Mouse (Mus musculus) forebrain, embryonic 12.5 days (tissue): ENCODE measurements around the gene Mmp19. TPM values are rescaled to one million over a fixed set of nuclear protein-coding genes. Genes with fewer than 3 reads are reported as not detected.

ENCODE experiments used
- ATAC-seq: fragments of 200-750 bp; cut with Nextera tagmentation; 2 replicates; pipeline ENCODE4 v1.8.0; 2017; ENCODE audit warnings: moderate TSS enrichment; ENCODE audit not compliant: low FRiP score
- H3K27ac ChIP-seq: fragments of 300-500 bp; sonication (generic); 2 replicates; pipeline ENCODE4 v1.5.1; 2016; ENCODE audit warnings: mild to moderate bottlenecking
- H3K27me3 ChIP-seq: fragments of 300-500 bp; sonication (generic); 2 replicates; pipeline ENCODE4 v1.6.1; 2016; ENCODE audit warnings: mild to moderate bottlenecking
- H3K36me3 ChIP-seq: fragments of 300-500 bp; sonication (generic); replicated peaks from 2 replicates; pipeline ENCODE4 v1.6.1; 2016; ENCODE audit warnings: mild to moderate bottlenecking
- H3K4me1 ChIP-seq: fragments of 300-500 bp; sonication (generic); 2 replicates; pipeline ENCODE4 v1.6.1; 2016
- H3K4me2 ChIP-seq: fragments of 300-500 bp; sonication (generic); 2 replicates; pipeline ENCODE4 v1.6.1; 2016; ENCODE audit warnings: mild to moderate bottlenecking, moderate library complexity
- H3K4me3 ChIP-seq: fragments of 300-500 bp; sonication (generic); replicated peaks from 2 replicates; pipeline ENCODE4 v1.5.1; 2016; ENCODE audit warnings: mild to moderate bottlenecking
- H3K9ac ChIP-seq: fragments of 300-500 bp; sonication (generic); 2 replicates; pipeline ENCODE4 v1.6.1; 2016; ENCODE audit warnings: mild to moderate bottlenecking
- H3K9me3 ChIP-seq: fragments of 300-500 bp; sonication (generic); 2 replicates; pipeline ENCODE4 v1.6.1; 2016
- WGBS: fragments of 180-500 bp; shearing (Covaris S2); methylation state at CpG from one replicate; pipeline ENCODE4 v1.1.7; 2016; 5-methylcytosine and 5-hydroxymethylcytosine counted together
- polyA plus RNA-seq: library from polyadenylated mRNA; unstranded; fragments of >200 nt; fragmentation: Nextera tagmentation; extraction: Ambion mirVana; gene quantifications from 2 replicates; pipeline ENCODE4 v1.2.1, GENCODE M21; 2016

Mmp19 gene
- polyA plus RNA-seq = 0.40 and 0.60 TPM in 2 replicates

- Histone ChIP-seq H3K9me3 (no peaks in the 10 kb centered on the region), H3K27ac (no peak within 1 kb of the TSS), H3K27me3 (no peaks in the 10 kb centered on the region), H3K4me1 (no peaks in the 10 kb centered on the region), H3K4me3 (no peak within 1 kb of the TSS), H3K4me2 (no peak within 1 kb of the TSS), H3K9ac (no peak within 1 kb of the TSS), H3K36me3 (no peaks in the 10 kb centered on the region)
- 64% methylated on average over 7 of the region's 7 CpGs for WGBS
- ATAC-seq = no peak
Measured at GRCm38 (mm10) chr10:128790398-128791124, at the start of gene Mmp19. Gene Mmp19 (plus strand): TSS chr10:128790910.

- Histone ChIP-seq H3K9me3 (no peaks in the 10 kb centered on the region), H3K9ac (no peak overlapping the region), H3K4me2 (peak overlapping the region; percentile 93; the same call in 1 of the 2 replicates), H3K27me3 (peaks cover 49% of the 10 kb centered on the region), H3K4me1 (peaks cover 14% of the 10 kb centered on the region), H3K36me3 (no peaks in the 10 kb centered on the region), H3K4me3 (no peak overlapping the region), H3K27ac (no peak overlapping the region)
- ATAC-seq = no peak
- 50% methylated on average over 4 of the region's 4 CpGs for WGBS
Measured at GRCm38 (mm10) chr10:128742616-128743015, 48.1 kb upstream of the Mmp19 start.

GRCm38 (mm10) chr10:128743235-128743634, 47.5 kb upstream of the Mmp19 start:
- H3K4me2 ChIP-seq = peak overlapping the region; percentile 93
- 0 out of 2 replicates have a peak overlapping the region, but pooled peaks have one; percentile 74 for H3K9ac ChIP-seq
- H3K27me3 ChIP-seq = peaks cover 49% of the 10 kb centered on the region
- H3K27ac ChIP-seq = no peak overlapping the region
- no peaks in the 10 kb centered on the region for H3K36me3 ChIP-seq
- ATAC-seq = no peak
- no peaks in the 10 kb centered on the region for H3K9me3 ChIP-seq
- H3K4me3 ChIP-seq = peak overlapping the region; percentile 58
- WGBS = 8% methylated on average over 7 of the region's 7 CpGs
- peaks cover 14% of the 10 kb centered on the region for H3K4me1 ChIP-seq

- Histone ChIP-seq H3K27ac (no peak overlapping the region), H3K4me2 (peak overlapping the region; percentile 93), H3K4me1 (peaks cover 14% of the 10 kb centered on the region), H3K9ac (peak overlapping the region; percentile 74), H3K36me3 (no peaks in the 10 kb centered on the region), H3K4me3 (peak overlapping the region; percentile 58), H3K9me3 (no peaks in the 10 kb centered on the region), H3K27me3 (peaks cover 49% of the 10 kb centered on the region)
- no peak for ATAC-seq
- under 1% methylated on average over 34 of the region's 37 CpGs for WGBS
Measured at GRCm38 (mm10) chr10:128743791-128744191, 46.9 kb upstream of the Mmp19 start.

GRCm38 (mm10) chr10:128744211-128744610, 46.5 kb upstream of the Mmp19 start:
- Histone ChIP-seq H3K4me2 (peak overlapping the region; percentile 93), H3K4me3 (peak overlapping the region; percentile 58), H3K4me1 (peaks cover 19% of the 10 kb centered on the region), H3K9me3 (no peaks in the 10 kb centered on the region), H3K9ac (peak overlapping the region; percentile 74), H3K27ac (no peak overlapping the region), H3K36me3 (no peaks in the 10 kb centered on the region), H3K27me3 (peaks cover 49% of the 10 kb centered on the region)
- WGBS = 8% methylated on average over 8 of the region's 8 CpGs
- ATAC-seq = no peak

- WGBS = 23% methylated on average over 18 of the region's 18 CpGs
- H3K9me3 ChIP-seq = no peaks in the 10 kb centered on the region
- peak within 1 kb of the TSS; percentile 58 for H3K4me3 ChIP-seq
- H3K36me3 ChIP-seq = no peaks in the 10 kb centered on the region
- no peak within 1 kb of the TSS for H3K27ac ChIP-seq
- no peak for ATAC-seq
- H3K9ac ChIP-seq = peak within 1 kb of the TSS; percentile 74
- peaks cover 26% of the 10 kb centered on the region for H3K4me1 ChIP-seq
- peaks cover 49% of the 10 kb centered on the region for H3K27me3 ChIP-seq
- peak within 1 kb of the TSS; percentile 93 for H3K4me2 ChIP-seq
Measured at GRCm38 (mm10) chr10:128744680-128745601, 45.8 kb upstream of the Mmp19 start, which contains the start of gene Dgka. Gene Dgka (minus strand): TSS chr10:128744855.

GRCm38 (mm10) chr10:128745946-128746613, 44.6 kb upstream of the Mmp19 start:
- Histone ChIP-seq H3K4me3 (no peak overlapping the region), H3K4me2 (no peak overlapping the region), H3K27me3 (peaks cover 44% of the 10 kb centered on the region), H3K36me3 (no peaks in the 10 kb centered on the region; the same call in 1 of the 2 replicates), H3K9ac (no peak overlapping the region), H3K4me1 (peaks cover 29% of the 10 kb centered on the region), H3K9me3 (no peaks in the 10 kb centered on the region), H3K27ac (no peak overlapping the region)
- ATAC-seq = no peak
- 92% methylated on average over 10 of the region's 10 CpGs for WGBS

- H3K4me3 ChIP-seq = peak overlapping the region; percentile 76
- H3K36me3 ChIP-seq = no peaks in the 10 kb centered on the region; the same call in 1 of the 2 replicates
- H3K27me3 ChIP-seq = peaks cover 40% of the 10 kb centered on the region
- peaks cover 29% of the 10 kb centered on the region for H3K4me1 ChIP-seq
- H3K27ac ChIP-seq = peak overlapping the region; percentile 92
- WGBS = 37% methylated on average over 9 of the region's 9 CpGs
- H3K9ac ChIP-seq = peak overlapping the region; percentile 80
- peak overlapping the region; percentile 89 for H3K4me2 ChIP-seq
- H3K9me3 ChIP-seq = no peaks in the 10 kb centered on the region
- ATAC-seq = no peak
Measured at GRCm38 (mm10) chr10:128746972-128747645, 43.6 kb upstream of the Mmp19 start.

- H3K9ac ChIP-seq = peak within 1 kb of the TSS; percentile 80
- H3K4me3 ChIP-seq = peak within 1 kb of the TSS; percentile 76
- no peaks in the 10 kb centered on the region for H3K9me3 ChIP-seq
- ATAC-seq = peak; percentile 49
- H3K27me3 ChIP-seq = peaks cover 34% of the 10 kb centered on the region
- peak within 1 kb of the TSS; percentile 92 for H3K27ac ChIP-seq
- WGBS = 1% methylated on average over 36 of the region's 36 CpGs
- H3K4me1 ChIP-seq = peaks cover 29% of the 10 kb centered on the region
- peaks cover 6% of the 10 kb centered on the region for H3K36me3 ChIP-seq
- H3K4me2 ChIP-seq = peak within 1 kb of the TSS; percentile 89
Measured at GRCm38 (mm10) chr10:128747646-128748251, 43.0 kb upstream of the Mmp19 start, which contains the start of gene Pym1. Gene Pym1 (plus strand): TSS chr10:128747889.

- Histone ChIP-seq H3K27me3 (peaks cover 28% of the 10 kb centered on the region), H3K36me3 (peaks cover 12% of the 10 kb centered on the region), H3K9ac (peak overlapping the region; percentile 80), H3K4me2 (peak overlapping the region; percentile 89), H3K4me1 (peaks cover 26% of the 10 kb centered on the region), H3K27ac (peak overlapping the region; percentile 92), H3K9me3 (no peaks in the 10 kb centered on the region), H3K4me3 (peak overlapping the region; percentile 76)
- ATAC-seq = peak; percentile 95
- under 1% methylated on average over 37 of the region's 37 CpGs for WGBS
Measured at GRCm38 (mm10) chr10:128748252-128748864, 42.4 kb upstream of the Mmp19 start.

GRCm38 (mm10) chr10:128772895-128773294, 17.8 kb upstream of the Mmp19 start:
- H3K9me3 ChIP-seq = no peaks in the 10 kb centered on the region
- no peak overlapping the region for H3K9ac ChIP-seq
- H3K27me3 ChIP-seq = no peaks in the 10 kb centered on the region
- no peaks in the 10 kb centered on the region for H3K4me1 ChIP-seq
- H3K4me3 ChIP-seq = no peak overlapping the region
- no peak for ATAC-seq
- H3K27ac ChIP-seq = no peak overlapping the region
- H3K4me2 ChIP-seq = no peak overlapping the region
- WGBS = 82% methylated on average over 2 of the region's 2 CpGs
- H3K36me3 ChIP-seq = no peaks in the 10 kb centered on the region
